Mouse (Mus musculus) cerebellum, adult 2 months (tissue): Measurements from ENCODE around the gene Serpinb12.
"Not testable (repeated sequence)": the region's sequence is repeated elsewhere in the genome, so short reads cannot be mapped to it uniquely, and the experiment has no call there.

Experiments used
- CTCF ChIP-seq: fragments of 200-500 bp; IDR thresholded peaks from 2 replicates; pipeline ENCODE4 v1.5.1; 2011; ENCODE audit warnings: low read depth, mild to moderate bottlenecking, control low read depth, low read length, moderate library complexity, borderline replicate concordance; ENCODE audit not compliant: insufficient read depth
- POLR2A ChIP-seq: fragments of 200-500 bp; IDR thresholded peaks from 2 replicates; pipeline ENCODE4 v1.6.1; 2011; ENCODE audit warnings: low read length, control low read depth, borderline replicate concordance; ENCODE audit not compliant: insufficient read depth

GRCm38 (mm10) chr1:106895142-106895541, 39.1 kb upstream of the Serpinb12 start:
- not testable (repeated sequence) for TF ChIP-seq CTCF, POLR2A
